Comparison of ENCODE assay signal across 12 mouse cellular contexts in genomic region chr2:11426379-11426778, GRCm38 (mm10).
DNase-seq lines count a peak whose midpoint lies in the region; ATAC-seq and TF ChIP-seq lines count a peak whose summit lies in the region.
"Had no signal": no experiment of that assay in that cellular context is flagged by ENCODE, and none has a peak within 500 bp of the region (broad histone marks: within the 10 kb centered on the region; RNA-seq: fewer than 3 reads in every experiment).

No protein-coding gene starts in this region.

- no peak overlapping the region for H3K4me2 ChIP-seq in heart, postnatal 0 days (ENCODE audit: low read depth, low read length)
- H3K4me2 ChIP-seq in stomach, embryonic 14.5 days (replicated peaks; ENCODE audit: low read depth, low read length) = no peak overlapping the region
- no peak overlapping the region for H3K4me2 ChIP-seq in stomach, postnatal 0 days (replicated peaks; ENCODE audit: low read depth)
- H3K4me2 ChIP-seq in liver, embryonic 12.5 days = no peak overlapping the region
- H3K4me2 ChIP-seq: hindbrain, embryonic 15.5 days; neural tube, embryonic 13.5 days had no signal

- no peak for TF ChIP-seq CTCF in heart, postnatal 0 days (IDR thresholded peaks at IDR 0.05; ENCODE audit: low read depth)
- TF ChIP-seq CTCF in heart, adult 2 months (IDR thresholded peaks at IDR 0.05) = no peak
- no peak for TF ChIP-seq CTCF in stomach, postnatal 0 days (IDR thresholded peaks at IDR 0.05; ENCODE audit: low read depth)

- no peak for DNase-seq in heart, postnatal 0 days (ENCODE audit: low spot score)
- no peak for DNase-seq in heart, adult 2 months
- DNase-seq in stomach, postnatal 0 days (ENCODE audit: low spot score) = no peak
- DNase-seq in B cell, adult 2 months = no peak
- DNase-seq in testis, postnatal 10 days (ENCODE audit: low spot score) = no peak
- DNase-seq: cerebellum, adult 9-11 months; retina, postnatal 1 day had no signal

- H3K9me3 ChIP-seq in heart, postnatal 0 days (replicated peaks; ENCODE audit: control insufficient read depth, low read length) = no peaks in the 10 kb centered on the region
- no peaks in the 10 kb centered on the region for H3K9me3 ChIP-seq in stomach, embryonic 14.5 days (ENCODE audit: control insufficient read depth, low read depth, low read length)
- no peaks in the 10 kb centered on the region for H3K9me3 ChIP-seq in stomach, postnatal 0 days (ENCODE audit: control insufficient read depth, low read length)
- no peaks in the 10 kb centered on the region for H3K9me3 ChIP-seq in liver, embryonic 12.5 days (replicated peaks)
- H3K9me3 ChIP-seq: hindbrain, embryonic 15.5 days; neural tube, embryonic 13.5 days had no signal

- intact Hi-C loops in heart, adult 2 months (cut with DNase I) = loop anchor here (5.0 to 10.0 kb wide), 2 partner anchors 92 to 111 kb away; no protein-coding TSS in a partner anchor

- ATAC-seq in heart, postnatal 0 days (ENCODE audit: insufficient read depth, low read depth) = no peak
- ATAC-seq in stomach, embryonic 14.5 days (ENCODE audit: insufficient number of reproducible peaks, insufficient read depth, low FRiP score, low read depth) = no peak
- no peak for ATAC-seq in stomach, postnatal 0 days (ENCODE audit: low FRiP score, low TSS enrichment)
- no peak for ATAC-seq in liver, embryonic 12.5 days

- 41% methylated on average over 3 of the region's 3 CpGs for WGBS in heart, postnatal 0 days
- 48% methylated on average over 3 of the region's 3 CpGs for WGBS in heart, adult 2 months
- 28% methylated on average over 3 of the region's 3 CpGs for WGBS in stomach, embryonic 14.5 days
- 36% methylated on average over 3 of the region's 3 CpGs for WGBS in stomach, postnatal 0 days
- WGBS in liver, embryonic 12.5 days (ENCODE audit: insufficient replicate concordance) = 48% methylated on average over 3 of the region's 3 CpGs

- H3K4me1 ChIP-seq in heart, postnatal 0 days (ENCODE audit: control insufficient read depth, insufficient read depth) = peaks cover 11% of the 10 kb centered on the region; the same call in 1 of the 2 replicates
- peaks cover 6% of the 10 kb centered on the region for H3K4me1 ChIP-seq in heart, adult 2 months (ENCODE audit: control insufficient read depth, insufficient read depth, low read length)
- peaks cover 26% of the 10 kb centered on the region for H3K4me1 ChIP-seq in stomach, embryonic 14.5 days (ENCODE audit: control insufficient read depth, insufficient read depth, low read length)
- H3K4me1 ChIP-seq in stomach, postnatal 0 days (replicated peaks; ENCODE audit: control insufficient read depth, insufficient read depth) = peaks cover 5% of the 10 kb centered on the region; the same call in 1 of the 2 replicates
- H3K4me1 ChIP-seq in liver, embryonic 12.5 days = peaks cover 58% of the 10 kb centered on the region
- H3K4me1 ChIP-seq: hindbrain, embryonic 15.5 days; neural tube, embryonic 13.5 days had no signal

- H3K9ac ChIP-seq in heart, postnatal 0 days (replicated peaks; ENCODE audit: low read depth, low read length) = no peak overlapping the region
- H3K9ac ChIP-seq in heart, adult 2 months (ENCODE audit: low read depth, low read length) = no peak overlapping the region
- no peak overlapping the region for H3K9ac ChIP-seq in stomach, embryonic 14.5 days (replicated peaks; ENCODE audit: low read depth, low read length)
- H3K9ac ChIP-seq in stomach, postnatal 0 days (ENCODE audit: low read length) = no peak overlapping the region
- H3K9ac ChIP-seq in liver, embryonic 12.5 days = no peak overlapping the region
- H3K9ac ChIP-seq: hindbrain, embryonic 15.5 days; neural tube, embryonic 13.5 days had no signal

- H3K4me3 ChIP-seq in heart, postnatal 0 days (ENCODE audit: low read depth, low read length) = no peak overlapping the region
- no peak overlapping the region for H3K4me3 ChIP-seq in heart, adult 2 months
- no peak overlapping the region for H3K4me3 ChIP-seq in stomach, embryonic 14.5 days (ENCODE audit: low read depth, low read length)
- H3K4me3 ChIP-seq in stomach, postnatal 0 days (ENCODE audit: low read depth, low read length) = no peak overlapping the region
- no peak overlapping the region for H3K4me3 ChIP-seq in liver, embryonic 12.5 days
- H3K4me3 ChIP-seq: hindbrain, embryonic 15.5 days; neural tube, embryonic 13.5 days had no signal

- H3K27me3 ChIP-seq in heart, postnatal 0 days (ENCODE audit: control insufficient read depth, insufficient read depth, low read length) = no peaks in the 10 kb centered on the region
- H3K27me3 ChIP-seq in heart, adult 2 months (ENCODE audit: control insufficient read depth, insufficient read depth, low read length) = no peaks in the 10 kb centered on the region
- no peaks in the 10 kb centered on the region for H3K27me3 ChIP-seq in stomach, embryonic 14.5 days (ENCODE audit: control insufficient read depth, insufficient read depth, low read length)
- H3K27me3 ChIP-seq in stomach, postnatal 0 days (ENCODE audit: control insufficient read depth, insufficient read depth, low read length) = no peaks in the 10 kb centered on the region
- H3K27me3 ChIP-seq in liver, embryonic 12.5 days (replicated peaks) = no peaks in the 10 kb centered on the region
- H3K27me3 ChIP-seq: CH12.LX; hindbrain, embryonic 15.5 days; neural tube, embryonic 13.5 days had no signal

- H3K36me3 ChIP-seq in heart, postnatal 0 days (replicated peaks; ENCODE audit: control insufficient read depth, insufficient read depth, low read length) = no peaks in the 10 kb centered on the region
- no peaks in the 10 kb centered on the region; the same call in 1 of the 2 replicates for H3K36me3 ChIP-seq in heart, adult 2 months (ENCODE audit: control insufficient read depth, insufficient read depth, low read length)
- H3K36me3 ChIP-seq in stomach, embryonic 14.5 days (ENCODE audit: control insufficient read depth, insufficient read depth, low read length) = no peaks in the 10 kb centered on the region
- H3K36me3 ChIP-seq in stomach, postnatal 0 days (ENCODE audit: control insufficient read depth, insufficient read depth, low read length) = no peaks in the 10 kb centered on the region
- H3K36me3 ChIP-seq in liver, embryonic 12.5 days = no peaks in the 10 kb centered on the region
- H3K36me3 ChIP-seq: hindbrain, embryonic 15.5 days; neural tube, embryonic 13.5 days had no signal

- peak overlapping the region; percentile 73 for H3K27ac ChIP-seq in heart, postnatal 0 days (ENCODE audit: low read depth)
- H3K27ac ChIP-seq in heart, adult 2 months = no peak overlapping the region
- H3K27ac ChIP-seq in stomach, embryonic 14.5 days (ENCODE audit: low read length) = peak overlapping the region; percentile 29; the same call in 1 of the 2 replicates
- no peak overlapping the region for H3K27ac ChIP-seq in stomach, postnatal 0 days (replicated peaks)
- peak overlapping the region; percentile 25; the same call in 1 of the 2 replicates for H3K27ac ChIP-seq in liver, embryonic 12.5 days
- H3K27ac ChIP-seq: hindbrain, embryonic 15.5 days; neural tube, embryonic 13.5 days had no signal

- no peaks in the 10 kb centered on the region for H3K79me2 ChIP-seq in heart, adult 2 months (replicated peaks; ENCODE audit: control insufficient read depth, insufficient read depth, low read length)

- TF ChIP-seq EP300 in heart, postnatal 0 days (IDR thresholded peaks at IDR 0.05; ENCODE audit: low read depth) = no peak
- no peak for TF ChIP-seq EP300 in heart, adult 2 months (IDR thresholded peaks at IDR 0.05; ENCODE audit: insufficient read depth, low read depth, low read length)
- TF ChIP-seq EP300 in stomach, postnatal 0 days (optimal IDR thresholded peaks at IDR 0.05) = no peak

- no peak for TF ChIP-seq POLR2A in heart, adult 2 months (IDR thresholded peaks at IDR 0.05; ENCODE audit: insufficient read depth, low read depth, low read length)

Comparison
In these comparisons a context has a peak if more than half of its experiments do, and no peak if none do; other contexts are left out.
1. H3K27ac ChIP-seq: peak in heart, postnatal 0 days (single experiment), stomach, embryonic 14.5 days (single experiment) and liver, embryonic 12.5 days (single experiment); none in heart, adult 2 months (single experiment) and stomach, postnatal 0 days (single experiment).